Comparison of ENCODE assay signal across 14 mouse cellular contexts in genomic region chr12:73739611-73740219, GRCm38 (mm10).
DNase-seq lines count a peak whose midpoint lies in the region; ATAC-seq lines count a peak whose summit lies in the region.
"Had no signal": no experiment of that assay in that cellular context is flagged by ENCODE, and none has a peak within 500 bp of the region (broad histone marks: within the 10 kb centered on the region; RNA-seq: fewer than 3 reads in every experiment).

No protein-coding gene starts in this region.

- no peaks in the 10 kb centered on the region; the same call in 1 of the 2 replicates for H3K4me1 ChIP-seq in kidney, embryonic 16.5 days (ENCODE audit: insufficient read depth, low read length)
- H3K4me1 ChIP-seq in brown adipose tissue, adult 24 weeks (ENCODE audit: control insufficient read depth, insufficient read depth, insufficient read length, low read length), result peaks cover 20% of the 10 kb centered on the region
- no peaks in the 10 kb centered on the region for H3K4me1 ChIP-seq in hindbrain, embryonic 16.5 days (ENCODE audit: control insufficient read depth, insufficient read depth, low read depth, low read length)
- H3K4me1 ChIP-seq: hindbrain, embryonic 12.5 days; intestine, embryonic 15.5 days; neural tube, embryonic 13.5 days had no signal

- no peaks in the 10 kb centered on the region for H3K9me3 ChIP-seq in kidney, embryonic 16.5 days (ENCODE audit: low read length)
- H3K9me3 ChIP-seq in hindbrain, embryonic 16.5 days (ENCODE audit: control insufficient read depth, low read length), result no peaks in the 10 kb centered on the region
- H3K9me3 ChIP-seq: hindbrain, embryonic 12.5 days; intestine, embryonic 15.5 days; limb, embryonic 13.5 days; megakaryocyte, embryonic 14.5 days; neural tube, embryonic 13.5 days had no signal

- no peaks in the 10 kb centered on the region for H3K36me3 ChIP-seq in kidney, embryonic 16.5 days (ENCODE audit: insufficient read depth, low read length)
- no peaks in the 10 kb centered on the region for H3K36me3 ChIP-seq in hindbrain, embryonic 16.5 days (ENCODE audit: control insufficient read depth, insufficient read depth, low read length)
- H3K36me3 ChIP-seq: hindbrain, embryonic 12.5 days; intestine, embryonic 15.5 days; limb, embryonic 13.5 days; neural tube, embryonic 13.5 days had no signal

- no peak overlapping the region for H3K27ac ChIP-seq in kidney, embryonic 16.5 days (ENCODE audit: low read length)
- peak overlapping the region; percentile 25 for H3K27ac ChIP-seq in brown adipose tissue, adult 24 weeks (replicated peaks; ENCODE audit: low read depth, low read length)
- H3K27ac ChIP-seq in hindbrain, embryonic 16.5 days (ENCODE audit: low read depth, low read length), result no peak overlapping the region
- H3K27ac ChIP-seq: hindbrain, embryonic 12.5 days; intestine, embryonic 15.5 days; limb, embryonic 13.5 days; neural tube, embryonic 13.5 days had no signal

- no peaks in the 10 kb centered on the region for H3K27me3 ChIP-seq in kidney, embryonic 16.5 days (ENCODE audit: insufficient read depth, low read length)
- no peaks in the 10 kb centered on the region; the same call in 1 of the 2 replicates for H3K27me3 ChIP-seq in hindbrain, embryonic 16.5 days (replicated peaks; ENCODE audit: control insufficient read depth, insufficient read depth, low read length)
- H3K27me3 ChIP-seq: intestine, embryonic 15.5 days; limb, embryonic 13.5 days had no signal

- DNase-seq in kidney, postnatal 10 days, result peak; percentile 39
- peak; percentile 18 to 42 for DNase-seq in heart, adult 9 months (ENCODE audit: low spot score in 2 of 2)
- peak; percentile 36 for DNase-seq in lung, postnatal 10 days
- no peak for DNase-seq in adrenal gland, postnatal 4 days (ENCODE audit: low spot score in 2 of 2)
- DNase-seq: cerebellum, adult 18-20 months; liver, postnatal 0 days had no signal

- H3K4me3 ChIP-seq in kidney, embryonic 16.5 days (ENCODE audit: low read length), result no peak overlapping the region
- H3K4me3 ChIP-seq in brown adipose tissue, adult 24 weeks (ENCODE audit: insufficient read depth, low read depth, low read length), result no peak overlapping the region
- no peak overlapping the region for H3K4me3 ChIP-seq in hindbrain, embryonic 16.5 days (ENCODE audit: low read length)
- H3K4me3 ChIP-seq: hindbrain, embryonic 12.5 days; intestine, embryonic 15.5 days; limb, embryonic 13.5 days; megakaryocyte, embryonic 14.5 days; neural tube, embryonic 13.5 days had no signal

- ATAC-seq in kidney, embryonic 16.5 days (ENCODE audit: low FRiP score, low TSS enrichment), result no peak
- no peak for ATAC-seq in hindbrain, embryonic 16.5 days
- ATAC-seq: intestine, embryonic 15.5 days; liver, postnatal 0 days had no signal

- WGBS in kidney, embryonic 16.5 days, result 79% methylated on average over 6 of the region's 6 CpGs
- 88% methylated on average over 6 of the region's 6 CpGs for WGBS in hindbrain, embryonic 16.5 days

- no peak overlapping the region for H3K9ac ChIP-seq in kidney, embryonic 16.5 days (replicated peaks; ENCODE audit: low read length)
- H3K9ac ChIP-seq in hindbrain, embryonic 16.5 days (ENCODE audit: low read depth, low read length), result no peak overlapping the region
- H3K9ac ChIP-seq: hindbrain, embryonic 12.5 days; intestine, embryonic 15.5 days; limb, embryonic 13.5 days; liver, postnatal 0 days; neural tube, embryonic 13.5 days had no signal

- H3K4me2 ChIP-seq in kidney, embryonic 16.5 days (replicated peaks; ENCODE audit: low read depth, low read length), result no peak overlapping the region
- no peak overlapping the region for H3K4me2 ChIP-seq in hindbrain, embryonic 16.5 days (ENCODE audit: low read length)
- H3K4me2 ChIP-seq: hindbrain, embryonic 12.5 days; intestine, embryonic 15.5 days; limb, embryonic 13.5 days; neural tube, embryonic 13.5 days had no signal

Comparison
In these comparisons a context has a peak if more than half of its experiments do, and no peak if none do; other contexts are left out.
1. DNase-seq: peak in kidney, postnatal 10 days (single experiment), heart, adult 9 months (2 of 2) and lung, postnatal 10 days (single experiment); none in adrenal gland, postnatal 4 days (0 of 2).